Mouse (Mus musculus) retina, adult 2 months (tissue): ENCODE data around the gene 1110008L16Rik.
A peak's percentile ranks its signal among the peaks of the same experiment; 100 is the strongest.
"Not testable (repeated sequence)": the region's sequence is repeated elsewhere in the genome, so short reads cannot be mapped to it uniquely, and the experiment has no call there.

ENCODE experiments used
- DNase-seq: peaks from one replicate; pipeline ENCODE4 v3.0.0-alpha.2; 2012; ENCODE audit warnings: low read depth, low spot score

Gene 1110008L16Rik

GRCm38 (mm10) chr12:55338490-55338889, 39.1 kb downstream of the 1110008L16Rik start:
- not testable (repeated sequence) for DNase-seq

- DNase-seq = not testable (repeated sequence)
Observed at GRCm38 (mm10) chr12:55343045-55343444, 43.7 kb downstream of the 1110008L16Rik start.

- peak; percentile 22 for DNase-seq
Observed at GRCm38 (mm10) chr12:55343998-55344397, 44.6 kb downstream of the 1110008L16Rik start.

GRCm38 (mm10) chr12:55344583-55344982, 45.2 kb downstream of the 1110008L16Rik start:
- no peak for DNase-seq

GRCm38 (mm10) chr12:55353423-55353822, 54.0 kb downstream of the 1110008L16Rik start:
- no peak for DNase-seq

- DNase-seq = peak; percentile 26
Observed at GRCm38 (mm10) chr12:55354904-55355303, 55.5 kb downstream of the 1110008L16Rik start.

GRCm38 (mm10) chr12:55357303-55357702, 57.9 kb downstream of the 1110008L16Rik start:
- no peak for DNase-seq

- no peak for DNase-seq
Observed at GRCm38 (mm10) chr12:55360929-55361328, 61.6 kb downstream of the 1110008L16Rik start.

GRCm38 (mm10) chr12:55365083-55365482, 65.7 kb downstream of the 1110008L16Rik start:
- no peak for DNase-seq

GRCm38 (mm10) chr12:55372424-55373055, 73.2 kb downstream of the 1110008L16Rik start:
- no peak for DNase-seq

- no peak for DNase-seq
Observed at GRCm38 (mm10) chr12:55376956-55377609, 77.7 kb downstream of the 1110008L16Rik start.

GRCm38 (mm10) chr12:55377610-55377980, 78.2 kb downstream of the 1110008L16Rik start:
- no peak for DNase-seq

GRCm38 (mm10) chr12:55384023-55384749, 84.8 kb downstream of the 1110008L16Rik start, which contains the start of gene Psma6:
TSS of gene Psma6 (plus strand) at chr12:55384222.
- DNase-seq = no peak

- no peak for DNase-seq
Observed at GRCm38 (mm10) chr12:55384826-55385225, 85.4 kb downstream of the 1110008L16Rik start.

GRCm38 (mm10) chr12:55385931-55386330, 86.6 kb downstream of the 1110008L16Rik start:
- DNase-seq = no peak

GRCm38 (mm10) chr12:55386456-55386855, 87.1 kb downstream of the 1110008L16Rik start:
- DNase-seq = no peak

- no peak for DNase-seq
Observed at GRCm38 (mm10) chr12:55387083-55387787, 87.9 kb downstream of the 1110008L16Rik start.

GRCm38 (mm10) chr12:55387788-55388465, 88.5 kb downstream of the 1110008L16Rik start:
- no peak for DNase-seq

- DNase-seq = peak; percentile 32
Observed at GRCm38 (mm10) chr12:55388478-55388877, 89.1 kb downstream of the 1110008L16Rik start.

GRCm38 (mm10) chr12:55389132-55390081, 90.0 kb downstream of the 1110008L16Rik start:
- no peak for DNase-seq
